Mouse (Mus musculus): Measurements from ENCODE around the gene Medag. TPM values are rescaled to one million over a fixed set of nuclear protein-coding genes. Genes with fewer than 3 reads are reported as not detected.

The Medag gene
- polyA plus RNA-seq (2014; fragmentation: Nextera tagmentation; extraction: Ambion mirVana) = 0.75 and 1.2 TPM in 2 replicates

GRCm38 (mm10) chr5:149411509-149412193 is at the start of gene Medag:
Medag (plus strand) TSS chr5:149411749.
- Histone ChIP-seq H3K36me3 (ENCODE audit: control insufficient read depth, insufficient read depth, low read length) (no peaks in the 10 kb centered on the region), H3K4me3 (ENCODE audit: low read depth, low read length) (peak within 1 kb of the TSS; percentile 38), H3K9ac (ENCODE audit: low read depth, low read length) (peak within 1 kb of the TSS; percentile 34), H3K27ac (ENCODE audit: low read depth, low read length) (no peak within 1 kb of the TSS), H3K27me3 (replicated peaks; ENCODE audit: control insufficient read depth, insufficient read depth, low read length) (peaks cover 20% of the 10 kb centered on the region), H3K4me2 (peak within 1 kb of the TSS; percentile 63), H3K9me3 (ENCODE audit: control insufficient read depth, low read length) (no peaks in the 10 kb centered on the region), H3K4me1 (replicated peaks; ENCODE audit: control insufficient read depth, insufficient read depth, low read length) (peaks cover 7% of the 10 kb centered on the region)
- DNase-seq (ENCODE audit: low spot score) (peak; percentile 44), ATAC-seq (replicated peaks; ENCODE audit: low FRiP score) (peak; percentile 48)
- 9% methylated on average over 38 of the region's 38 CpGs for WGBS

- no peaks in the 10 kb centered on the region for H3K27me3 ChIP-seq (replicated peaks; ENCODE audit: control insufficient read depth, insufficient read depth, low read length)
- H3K9me3 ChIP-seq (ENCODE audit: control insufficient read depth, low read length) = peaks cover 3% of the 10 kb centered on the region; the same call in 1 of the 2 replicates
- ATAC-seq (replicated peaks; ENCODE audit: low FRiP score) (no peak), DNase-seq (ENCODE audit: low spot score) (no peak)
- H3K4me3 ChIP-seq (ENCODE audit: low read depth, low read length) = no peak overlapping the region
- 77% methylated on average over 3 of the region's 3 CpGs for WGBS
- no peaks in the 10 kb centered on the region for H3K36me3 ChIP-seq (ENCODE audit: control insufficient read depth, insufficient read depth, low read length)
- no peak overlapping the region for H3K4me2 ChIP-seq
- no peak overlapping the region for H3K27ac ChIP-seq (ENCODE audit: low read depth, low read length)
- H3K9ac ChIP-seq (ENCODE audit: low read depth, low read length) = no peak overlapping the region
- no peaks in the 10 kb centered on the region for H3K4me1 ChIP-seq (replicated peaks; ENCODE audit: control insufficient read depth, insufficient read depth, low read length)
These were observed 48.9 kb upstream of the Medag start for GRCm38 (mm10) chr5:149362626-149363025.

GRCm38 (mm10) chr5:149363903-149364755 is 47.4 kb upstream of the Medag start:
- no peaks in the 10 kb centered on the region for H3K27me3 ChIP-seq (replicated peaks; ENCODE audit: control insufficient read depth, insufficient read depth, low read length)
- H3K4me3 ChIP-seq (ENCODE audit: low read depth, low read length) = no peak overlapping the region
- no peaks in the 10 kb centered on the region for H3K36me3 ChIP-seq (ENCODE audit: control insufficient read depth, insufficient read depth, low read length)
- DNase-seq (ENCODE audit: low spot score) = no peak
- H3K9me3 ChIP-seq (ENCODE audit: control insufficient read depth, low read length) = peaks cover 3% of the 10 kb centered on the region; the same call in 1 of the 2 replicates
- no peak overlapping the region for H3K9ac ChIP-seq (ENCODE audit: low read depth, low read length)
- peak; percentile 53 for ATAC-seq (replicated peaks; ENCODE audit: low FRiP score)
- H3K27ac ChIP-seq (ENCODE audit: low read depth, low read length) = no peak overlapping the region
- no peak overlapping the region for H3K4me2 ChIP-seq
- 56% methylated on average over 16 of the region's 16 CpGs for WGBS
- no peaks in the 10 kb centered on the region for H3K4me1 ChIP-seq (replicated peaks; ENCODE audit: control insufficient read depth, insufficient read depth, low read length)

- no peak for DNase-seq (ENCODE audit: low spot score)
- Histone ChIP-seq H3K4me3 (ENCODE audit: low read depth, low read length) (no peak overlapping the region), H3K27ac (ENCODE audit: low read depth, low read length) (no peak overlapping the region), H3K9me3 (ENCODE audit: control insufficient read depth, low read length) (no peaks in the 10 kb centered on the region), H3K36me3 (ENCODE audit: control insufficient read depth, insufficient read depth, low read length) (no peaks in the 10 kb centered on the region), H3K4me1 (replicated peaks; ENCODE audit: control insufficient read depth, insufficient read depth, low read length) (no peaks in the 10 kb centered on the region), H3K9ac (ENCODE audit: low read depth, low read length) (no peak overlapping the region), H3K4me2 (no peak overlapping the region), H3K27me3 (replicated peaks; ENCODE audit: control insufficient read depth, insufficient read depth, low read length) (no peaks in the 10 kb centered on the region)
- 78% methylated on average over 2 of the region's 2 CpGs for WGBS
- no peak for ATAC-seq (replicated peaks; ENCODE audit: low FRiP score)
These were observed 44.5 kb upstream of the Medag start for GRCm38 (mm10) chr5:149367011-149367410.

- ATAC-seq (replicated peaks; ENCODE audit: low FRiP score) (no peak), DNase-seq (ENCODE audit: low spot score) (no peak)
- no peaks in the 10 kb centered on the region for H3K9me3 ChIP-seq (ENCODE audit: control insufficient read depth, low read length)
- no peaks in the 10 kb centered on the region for H3K36me3 ChIP-seq (ENCODE audit: control insufficient read depth, insufficient read depth, low read length)
- H3K4me2 ChIP-seq = no peak overlapping the region
- 66% methylated on average over 7 of the region's 7 CpGs for WGBS
- no peak overlapping the region for H3K4me3 ChIP-seq (ENCODE audit: low read depth, low read length)
- no peaks in the 10 kb centered on the region for H3K27me3 ChIP-seq (replicated peaks; ENCODE audit: control insufficient read depth, insufficient read depth, low read length)
- no peak overlapping the region for H3K9ac ChIP-seq (ENCODE audit: low read depth, low read length)
- no peaks in the 10 kb centered on the region for H3K4me1 ChIP-seq (replicated peaks; ENCODE audit: control insufficient read depth, insufficient read depth, low read length)
- no peak overlapping the region for H3K27ac ChIP-seq (ENCODE audit: low read depth, low read length)
These were observed 43.7 kb upstream of the Medag start for GRCm38 (mm10) chr5:149367544-149368466.

GRCm38 (mm10) chr5:149368575-149369312 is 42.8 kb upstream of the Medag start:
- no peak overlapping the region for H3K4me3 ChIP-seq (ENCODE audit: low read depth, low read length)
- DNase-seq (ENCODE audit: low spot score) = no peak
- ATAC-seq (replicated peaks; ENCODE audit: low FRiP score) = no peak
- no peaks in the 10 kb centered on the region for H3K36me3 ChIP-seq (ENCODE audit: control insufficient read depth, insufficient read depth, low read length)
- H3K9me3 ChIP-seq (ENCODE audit: control insufficient read depth, low read length) = no peaks in the 10 kb centered on the region
- H3K4me2 ChIP-seq = no peak overlapping the region
- no peaks in the 10 kb centered on the region for H3K27me3 ChIP-seq (replicated peaks; ENCODE audit: control insufficient read depth, insufficient read depth, low read length)
- no peaks in the 10 kb centered on the region for H3K4me1 ChIP-seq (replicated peaks; ENCODE audit: control insufficient read depth, insufficient read depth, low read length)
- H3K27ac ChIP-seq (ENCODE audit: low read depth, low read length) = no peak overlapping the region
- 61% methylated on average over 12 of the region's 12 CpGs for WGBS
- no peak overlapping the region for H3K9ac ChIP-seq (ENCODE audit: low read depth, low read length)

GRCm38 (mm10) chr5:149369373-149370035 is 42.0 kb upstream of the Medag start:
- WGBS = 66% methylated on average over 21 of the region's 21 CpGs
- Histone ChIP-seq H3K36me3 (ENCODE audit: control insufficient read depth, insufficient read depth, low read length) (no peaks in the 10 kb centered on the region), H3K27ac (ENCODE audit: low read depth, low read length) (no peak overlapping the region), H3K4me1 (replicated peaks; ENCODE audit: control insufficient read depth, insufficient read depth, low read length) (peaks cover 3% of the 10 kb centered on the region; the same call in 1 of the 2 replicates), H3K4me3 (ENCODE audit: low read depth, low read length) (no peak overlapping the region), H3K4me2 (no peak overlapping the region), H3K9ac (ENCODE audit: low read depth, low read length) (no peak overlapping the region), H3K9me3 (ENCODE audit: control insufficient read depth, low read length) (no peaks in the 10 kb centered on the region; the same call in 1 of the 2 replicates), H3K27me3 (replicated peaks; ENCODE audit: control insufficient read depth, insufficient read depth, low read length) (no peaks in the 10 kb centered on the region)
- ATAC-seq (replicated peaks; ENCODE audit: low FRiP score) = no peak
- no peak for DNase-seq (ENCODE audit: low spot score)
